Mouse (Mus musculus): ENCODE results near the gene Ap2a1.

Gene Ap2a1

GRCm38 (mm10) chr7:44952611-44953306, 23.5 kb upstream of the Ap2a1 start:
- peak; percentile 70 for DNase-seq (ENCODE audit: low spot score)

- peak; percentile 44 for DNase-seq (ENCODE audit: low spot score)
Measured at GRCm38 (mm10) chr7:44951960-44952359, 22.7 kb upstream of the Ap2a1 start.

- DNase-seq (ENCODE audit: low spot score), result no peak
Measured at GRCm38 (mm10) chr7:44949922-44950321, 20.6 kb upstream of the Ap2a1 start.

GRCm38 (mm10) chr7:44942904-44943303, 13.6 kb upstream of the Ap2a1 start, which contains the start of gene Tsks:
TSS of gene Tsks (plus strand) at chr7:44943204.
- DNase-seq (ENCODE audit: low spot score), result no peak

- no peak for DNase-seq (ENCODE audit: low spot score)
Measured at GRCm38 (mm10) chr7:44938680-44939079, 9.4 kb upstream of the Ap2a1 start.

- DNase-seq (ENCODE audit: low spot score), result no peak
Measured at GRCm38 (mm10) chr7:44928570-44928969, 726 bp downstream of the Ap2a1 start.

- no peak for DNase-seq (ENCODE audit: low spot score)
Measured at GRCm38 (mm10) chr7:44925468-44925867, 3.8 kb downstream of the Ap2a1 start.

- no peak for DNase-seq (ENCODE audit: low spot score)
Measured at GRCm38 (mm10) chr7:44922530-44922929, 6.8 kb downstream of the Ap2a1 start.

GRCm38 (mm10) chr7:44919127-44919526, 10.2 kb downstream of the Ap2a1 start:
- no peak for DNase-seq (ENCODE audit: low spot score)

- DNase-seq (ENCODE audit: low spot score), result no peak
Measured at GRCm38 (mm10) chr7:44918219-44918618, 11.1 kb downstream of the Ap2a1 start.

GRCm38 (mm10) chr7:44916881-44917280, 12.4 kb downstream of the Ap2a1 start:
- no peak for DNase-seq (ENCODE audit: low spot score)

GRCm38 (mm10) chr7:44916191-44916590, 13.1 kb downstream of the Ap2a1 start:
- no peak for DNase-seq (ENCODE audit: low spot score)

GRCm38 (mm10) chr7:44915314-44915713, 14.0 kb downstream of the Ap2a1 start:
- DNase-seq (ENCODE audit: low spot score), result no peak

GRCm38 (mm10) chr7:44914396-44914795, 14.9 kb downstream of the Ap2a1 start:
- DNase-seq (ENCODE audit: low spot score), result no peak

- DNase-seq (ENCODE audit: low spot score), result no peak
Measured at GRCm38 (mm10) chr7:44908706-44909476, 20.4 kb downstream of the Ap2a1 start.

- DNase-seq (ENCODE audit: low spot score), result no peak
Measured at GRCm38 (mm10) chr7:44905430-44905829, 23.9 kb downstream of the Ap2a1 start.

- DNase-seq (ENCODE audit: low spot score), result peak; percentile 44
Measured at GRCm38 (mm10) chr7:44901230-44901722, 28.0 kb downstream of the Ap2a1 start.

GRCm38 (mm10) chr7:44900632-44901031, 28.7 kb downstream of the Ap2a1 start:
- DNase-seq (ENCODE audit: low spot score), result no peak

- no peak for DNase-seq (ENCODE audit: low spot score)
Measured at GRCm38 (mm10) chr7:44898607-44899006, 30.7 kb downstream of the Ap2a1 start.

GRCm38 (mm10) chr7:44896499-44896898, 32.8 kb downstream of the Ap2a1 start:
- DNase-seq (ENCODE audit: low spot score), result no peak

- peak; percentile 72 for DNase-seq (ENCODE audit: low spot score)
Measured at GRCm38 (mm10) chr7:44895593-44896434, 33.5 kb downstream of the Ap2a1 start, which contains the start of gene Fuz. TSS of gene Fuz (plus strand) at chr7:44896079.

- no peak for DNase-seq (ENCODE audit: low spot score)
Measured at GRCm38 (mm10) chr7:44895206-44895592, 34.1 kb downstream of the Ap2a1 start.

All from spleen, adult 12 weeks (tissue).